Mouse (Mus musculus): ENCODE data around the gene Art4.

DNA sequence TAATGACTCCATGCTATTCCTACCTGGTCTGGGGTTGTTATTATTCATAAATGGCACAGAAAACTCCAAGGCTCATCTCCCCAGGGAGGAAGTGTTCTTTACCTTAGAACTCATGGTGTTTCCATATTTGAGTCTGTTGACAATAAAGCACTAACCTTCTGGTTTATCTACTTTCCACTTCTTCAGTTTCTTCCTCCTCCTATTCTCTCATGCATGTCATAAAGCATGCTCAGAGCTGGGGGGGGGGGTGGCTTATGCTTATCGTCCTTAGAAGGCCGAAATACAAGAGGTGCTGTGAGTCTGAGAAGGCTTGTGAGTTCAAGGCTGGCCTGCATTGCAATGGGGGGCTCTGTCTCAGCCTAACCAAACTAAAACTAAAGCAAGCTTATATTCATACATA, 2.4 kb downstream of the Art4 start:
- TF ChIP-seq POLR2A (IDR thresholded peaks at IDR 0.05; ENCODE audit: insufficient read depth, low read length) (no peak), CTCF (IDR thresholded peaks at IDR 0.05; ENCODE audit: low read depth, low read length) (no peak), EP300 (IDR thresholded peaks at IDR 0.05; ENCODE audit: insufficient read depth, low read depth, low read length) (no peak)
